Mouse (Mus musculus) lung, postnatal 25 days (tissue): ENCODE measurements around the gene Vmn1r16.
"Not testable (repeated sequence)": the region's sequence is repeated elsewhere in the genome, so short reads cannot be mapped to it uniquely, and the experiment has no call there.

Source experiments
- DNase-seq: peaks from one replicate; pipeline ENCODE4 v3.0.0; 2022; ENCODE audit warnings: low spot score

The Vmn1r16 gene

GRCm38 (mm10) chr6:57329394-57329793 lies at the start of gene Vmn1r16:
Gene Vmn1r16 (minus strand): TSS chr6:57329494.
- no peak for DNase-seq

DNA sequence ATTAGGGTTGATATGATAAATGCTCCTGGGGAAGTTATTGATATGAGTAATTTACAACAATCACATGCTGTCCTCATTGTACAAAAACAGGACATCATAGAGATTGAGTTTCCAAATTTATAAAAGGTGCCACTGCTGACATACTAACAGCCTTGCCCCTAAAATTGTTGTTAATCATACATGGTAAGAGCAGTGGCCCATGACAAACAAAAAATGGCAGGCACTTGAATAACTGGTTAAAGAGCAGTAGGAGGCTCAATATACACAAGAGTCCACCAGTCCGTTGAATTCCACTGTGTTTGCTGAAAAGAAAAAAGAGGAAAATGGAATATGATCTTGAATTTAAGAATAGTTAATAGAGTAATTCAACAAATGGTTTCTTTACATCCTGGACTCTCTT lies 38.2 kb upstream of the Vmn1r16 start:
- no peak for DNase-seq

DNA sequence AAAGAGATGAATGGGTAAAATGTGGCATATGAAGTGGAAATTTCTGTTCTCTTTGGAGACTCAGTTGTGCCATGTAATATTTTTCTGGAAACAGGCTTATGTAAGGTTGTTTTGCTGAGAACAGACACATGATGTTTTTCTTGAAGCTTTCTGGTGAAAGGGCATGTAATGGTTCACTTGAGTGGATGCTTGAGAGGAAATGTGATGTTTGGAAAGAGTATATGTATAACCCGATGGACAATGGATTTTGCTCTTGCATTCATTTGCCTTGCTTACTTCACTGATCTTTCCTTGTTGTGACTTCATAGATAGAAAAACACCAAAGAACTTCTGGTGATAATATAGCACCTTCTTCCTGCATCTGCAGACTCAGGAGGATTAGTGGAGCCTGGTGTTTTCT lies 36.6 kb upstream of the Vmn1r16 start:
- not testable (repeated sequence) for DNase-seq

- DNase-seq, result no peak
Measured at GRCm38 (mm10) chr6:57363627-57364026, 34.3 kb upstream of the Vmn1r16 start, which contains the start of gene Vmn1r17. Gene Vmn1r17 (minus strand): TSS chr6:57363727.

DNA sequence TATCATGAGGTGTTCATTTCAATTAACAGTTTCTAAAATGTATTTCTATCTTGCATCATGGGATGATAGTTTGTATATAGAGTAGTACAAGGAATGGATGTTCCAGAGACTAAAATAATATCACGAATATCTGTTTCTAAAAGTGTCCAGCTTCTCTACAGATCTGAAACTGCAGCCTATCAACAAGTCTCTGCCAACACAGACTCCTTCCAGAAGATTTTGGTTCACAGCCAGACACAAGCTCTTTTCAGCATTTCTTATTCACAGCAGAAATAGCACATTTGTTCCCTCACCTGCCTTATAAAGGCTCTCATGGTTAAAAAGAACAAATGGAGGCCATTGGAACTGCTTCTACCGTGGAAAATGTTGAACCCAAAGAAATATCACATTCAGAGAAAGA lies 27.6 kb upstream of the Vmn1r16 start:
- no peak for DNase-seq

DNA sequence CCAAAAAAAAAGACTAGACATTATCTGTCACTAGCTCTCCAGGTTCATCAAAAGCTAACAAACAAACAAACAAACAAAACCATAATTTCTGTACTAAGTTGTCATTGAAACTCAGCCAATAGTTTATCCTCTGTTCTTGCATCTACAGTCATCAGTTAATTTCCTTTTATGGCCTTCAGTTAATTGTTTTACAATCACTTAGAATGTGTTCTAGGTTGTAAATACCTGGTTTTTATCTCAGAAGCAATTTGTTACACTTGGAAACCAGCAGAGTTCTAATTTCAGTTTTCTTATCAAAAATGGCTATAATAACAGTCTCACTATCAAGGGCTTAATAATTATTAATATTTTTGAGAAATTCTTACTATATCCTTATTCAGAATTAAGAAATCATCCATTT lies 3.1 kb downstream of the Vmn1r16 start:
- no peak for DNase-seq

GRCm38 (mm10) chr6:57278952-57279351 lies 50.3 kb downstream of the Vmn1r16 start:
- DNase-seq, result no peak

- DNase-seq, result no peak
Measured at GRCm38 (mm10) chr6:57272517-57272916, 56.8 kb downstream of the Vmn1r16 start.

DNA sequence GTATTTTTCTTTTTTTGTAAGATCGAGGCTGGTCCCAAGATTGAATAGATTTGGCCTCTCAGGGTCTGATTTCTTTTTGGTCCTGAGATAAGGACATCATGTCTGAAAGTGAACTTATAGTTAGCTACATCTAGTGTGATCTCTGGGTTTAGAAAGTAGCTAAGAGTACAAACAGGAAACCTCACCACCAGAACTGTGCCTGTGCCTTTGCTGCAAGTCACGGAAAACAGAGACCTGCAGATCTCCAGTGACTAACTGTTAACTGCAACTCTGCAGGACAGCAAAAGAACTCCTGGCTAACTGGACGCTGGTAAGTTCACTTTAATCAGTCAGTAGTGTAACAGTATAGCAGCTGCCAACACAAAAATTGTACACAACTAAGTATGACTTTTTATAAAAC lies 57.4 kb downstream of the Vmn1r16 start:
- no peak for DNase-seq
